Mouse (Mus musculus): ENCODE data around the gene Dkkl1. TPM values are rescaled to one million over a fixed set of nuclear protein-coding genes. Genes with fewer than 3 reads are reported as not detected.

Gene Dkkl1
- total RNA-seq, 1 experiment from 2014 or later, result 17.4 TPM

- no peak for ATAC-seq (replicated peaks; ENCODE audit: low read depth, poor library complexity, severe bottlenecking)
These were observed 19.2 kb upstream of the Dkkl1 start for GRCm38 (mm10) chr7:45231192-45231591.

GRCm38 (mm10) chr7:45229459-45230203 lies 17.7 kb upstream of the Dkkl1 start:
- ATAC-seq (replicated peaks; ENCODE audit: low read depth, poor library complexity, severe bottlenecking), result 0 out of 2 replicates have a peak, but pooled peaks have one; percentile 26

GRCm38 (mm10) chr7:45229046-45229445 lies 17.1 kb upstream of the Dkkl1 start:
- no peak for ATAC-seq (replicated peaks; ENCODE audit: low read depth, poor library complexity, severe bottlenecking)

- ATAC-seq (replicated peaks; ENCODE audit: low read depth, poor library complexity, severe bottlenecking), result no peak
These were observed 16.6 kb upstream of the Dkkl1 start for GRCm38 (mm10) chr7:45228548-45228947.

- ATAC-seq (replicated peaks; ENCODE audit: low read depth, poor library complexity, severe bottlenecking), result no peak
These were observed 14.5 kb upstream of the Dkkl1 start for GRCm38 (mm10) chr7:45226421-45226820.

GRCm38 (mm10) chr7:45224826-45225225 lies 12.9 kb upstream of the Dkkl1 start:
- ATAC-seq (replicated peaks; ENCODE audit: low read depth, poor library complexity, severe bottlenecking), result no peak

GRCm38 (mm10) chr7:45221680-45222079 lies 9.7 kb upstream of the Dkkl1 start:
- no peak for ATAC-seq (replicated peaks; ENCODE audit: low read depth, poor library complexity, severe bottlenecking)

- ATAC-seq (replicated peaks; ENCODE audit: low read depth, poor library complexity, severe bottlenecking), result peak; percentile 39; the same call in 1 of the 2 replicates
These were observed 4.7 kb upstream of the Dkkl1 start for GRCm38 (mm10) chr7:45216442-45217183.

- ATAC-seq (replicated peaks; ENCODE audit: low read depth, poor library complexity, severe bottlenecking), result no peak
These were observed 3.9 kb upstream of the Dkkl1 start, which contains the start of gene Tead2 for GRCm38 (mm10) chr7:45215673-45216441. Gene Tead2, plus strand, starts transcription at chr7:45215753.

- no peak for ATAC-seq (replicated peaks; ENCODE audit: low read depth, poor library complexity, severe bottlenecking)
These were observed 1.8 kb upstream of the Dkkl1 start for GRCm38 (mm10) chr7:45213708-45214107.

- 0 out of 2 replicates have a peak, but pooled peaks have one; percentile 20 for ATAC-seq (replicated peaks; ENCODE audit: low read depth, poor library complexity, severe bottlenecking)
These were observed 409 bp upstream of the Dkkl1 start for GRCm38 (mm10) chr7:45212356-45212755.

GRCm38 (mm10) chr7:45211070-45211469 lies 877 bp downstream of the Dkkl1 start:
- ATAC-seq (replicated peaks; ENCODE audit: low read depth, poor library complexity, severe bottlenecking), result no peak

GRCm38 (mm10) chr7:45208260-45208659 lies 3.7 kb downstream of the Dkkl1 start:
- ATAC-seq (replicated peaks; ENCODE audit: low read depth, poor library complexity, severe bottlenecking), result no peak

- peak; percentile 94 for ATAC-seq (replicated peaks; ENCODE audit: low read depth, poor library complexity, severe bottlenecking)
These were observed 7.4 kb downstream of the Dkkl1 start, which contains the start of gene Ccdc155 for GRCm38 (mm10) chr7:45204380-45205143. Gene Ccdc155, minus strand, starts transcription at chr7:45204892.

GRCm38 (mm10) chr7:45202654-45203053 lies 9.3 kb downstream of the Dkkl1 start:
- no peak for ATAC-seq (replicated peaks; ENCODE audit: low read depth, poor library complexity, severe bottlenecking)

GRCm38 (mm10) chr7:45198961-45199360 lies 13.0 kb downstream of the Dkkl1 start:
- ATAC-seq (replicated peaks; ENCODE audit: low read depth, poor library complexity, severe bottlenecking), result no peak

- peak; percentile 80 for ATAC-seq (replicated peaks; ENCODE audit: low read depth, poor library complexity, severe bottlenecking)
These were observed 13.5 kb downstream of the Dkkl1 start for GRCm38 (mm10) chr7:45198435-45198834.

GRCm38 (mm10) chr7:45196994-45197393 lies 15.0 kb downstream of the Dkkl1 start:
- ATAC-seq (replicated peaks; ENCODE audit: low read depth, poor library complexity, severe bottlenecking), result peak; percentile 46

GRCm38 (mm10) chr7:45196176-45196535 lies 15.8 kb downstream of the Dkkl1 start:
- no peak for ATAC-seq (replicated peaks; ENCODE audit: low read depth, poor library complexity, severe bottlenecking)

Measured in common myeloid progenitor, adult 5-6 weeks (primary cell).